Mouse (Mus musculus) stomach, embryonic 16.5 days (tissue): ENCODE data around the gene Mrm3. TPM values are rescaled to one million over a fixed set of nuclear protein-coding genes. Genes with fewer than 3 reads are reported as not detected.

Experiments used
- ATAC-seq: fragments of 200-750 bp; cut with Nextera tagmentation; 2 replicates; pipeline ENCODE4 v1.8.0; 2017; ENCODE audit warnings: moderate number of reproducible peaks, moderate TSS enrichment; ENCODE audit not compliant: insufficient read depth, low FRiP score
- H3K27ac ChIP-seq: fragments of 300-500 bp; sonication (generic); 2 replicates; pipeline ENCODE4 v1.5.1; 2014; ENCODE audit warnings: low read length
- H3K27me3 ChIP-seq: fragments of 300-500 bp; sonication (generic); 2 replicates; pipeline ENCODE4 v1.6.1; 2014; ENCODE audit warnings: low read length, control low read depth, mixed read lengths; ENCODE audit not compliant: control insufficient read depth, insufficient read depth
- H3K36me3 ChIP-seq: fragments of 300-500 bp; sonication (generic); 2 replicates; pipeline ENCODE4 v1.6.1; 2014; ENCODE audit warnings: low read length; ENCODE audit not compliant: control insufficient read depth, insufficient read depth
- H3K4me1 ChIP-seq: fragments of 300-500 bp; sonication (generic); 2 replicates; pipeline ENCODE4 v1.6.1; 2014; ENCODE audit warnings: low read length, control low read depth, mixed read lengths; ENCODE audit not compliant: control insufficient read depth, insufficient read depth
- H3K4me2 ChIP-seq: fragments of 300-500 bp; sonication (generic); 2 replicates; pipeline ENCODE4 v1.6.1; 2014; ENCODE audit warnings: low read depth, low read length, mixed read lengths
- H3K4me3 ChIP-seq: fragments of 300-500 bp; sonication (generic); replicated peaks from 2 replicates; pipeline ENCODE4 v1.5.1; 2014; ENCODE audit warnings: mild to moderate bottlenecking, low read length
- H3K9ac ChIP-seq: fragments of 300-500 bp; sonication (generic); 2 replicates; pipeline ENCODE4 v1.6.1; 2014; ENCODE audit warnings: low read length
- H3K9me3 ChIP-seq: fragments of 300-500 bp; sonication (generic); replicated peaks from 2 replicates; pipeline ENCODE4 v1.6.1; 2016; ENCODE audit warnings: low read length, control low read depth; ENCODE audit not compliant: control insufficient read depth
- WGBS: fragments of 180-500 bp; shearing (Covaris S2); extraction: QIAGEN DNeasy Blood & Tissue Kit; methylation state at CpG from one replicate; pipeline ENCODE4 v1.1.7; 2014; 5-methylcytosine and 5-hydroxymethylcytosine counted together
- polyA plus RNA-seq: library from polyadenylated mRNA; unstranded; fragments of >200 nt; fragmentation: Nextera tagmentation; extraction: Ambion mirVana; gene quantifications from 2 replicates; pipeline ENCODE4 v1.2.1, GENCODE M21; 2015

Gene Mrm3
- polyA plus RNA-seq, 1 experiment from 2014 or later, result 22.3 TPM

DNA sequence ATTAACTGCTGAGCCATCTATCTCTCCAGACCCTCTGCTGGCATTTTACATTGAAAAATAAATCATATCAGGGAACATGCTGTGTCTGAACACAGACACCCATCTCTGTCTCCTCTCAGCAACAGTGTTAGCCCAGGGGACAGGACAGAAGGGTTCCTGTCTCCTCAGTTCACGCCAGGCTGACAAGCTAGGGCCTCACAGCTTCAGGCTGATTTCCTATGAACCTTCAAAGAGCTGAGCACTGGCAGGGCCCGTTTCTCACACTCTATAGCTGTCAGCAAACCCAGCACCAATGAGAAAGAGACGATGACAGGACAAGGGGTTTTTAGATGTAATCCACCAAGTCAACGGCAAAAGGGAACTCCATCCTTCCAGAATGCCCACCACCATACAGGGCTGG lies 48.4 kb downstream of the Mrm3 start:
- Histone ChIP-seq H3K9ac (peak overlapping the region; percentile 31; the same call in 1 of the 2 replicates), H3K4me2 (no peak overlapping the region), H3K4me1 (peaks cover 41% of the 10 kb centered on the region), H3K27me3 (no peaks in the 10 kb centered on the region), H3K9me3 (no peaks in the 10 kb centered on the region), H3K4me3 (no peak overlapping the region), H3K36me3 (no peaks in the 10 kb centered on the region), H3K27ac (peak overlapping the region; percentile 66)
- 58% methylated on average over 4 of the region's 4 CpGs for WGBS
- ATAC-seq, result no peak

DNA sequence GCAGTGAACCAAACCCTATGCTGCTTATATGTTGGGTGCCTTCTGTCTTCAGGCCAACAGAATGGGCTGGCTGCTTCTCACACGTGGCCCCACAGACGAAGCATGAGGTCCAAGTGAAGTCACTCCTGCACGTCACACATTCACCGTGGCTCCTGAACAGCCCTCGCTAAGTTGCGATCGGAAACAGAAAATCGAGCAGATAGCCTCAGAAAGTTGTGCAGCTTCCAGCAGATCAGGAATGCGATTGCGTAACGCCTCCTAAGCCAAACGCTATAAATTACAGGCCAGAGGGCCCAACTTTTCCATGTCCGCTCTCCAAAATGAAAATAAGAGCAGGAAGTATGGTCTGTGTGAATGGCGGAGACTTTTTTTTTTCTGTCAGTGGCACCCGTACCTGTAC lies 48.9 kb downstream of the Mrm3 start:
- H3K4me3 ChIP-seq, result no peak overlapping the region
- peak overlapping the region; percentile 31; the same call in 1 of the 2 replicates for H3K4me2 ChIP-seq
- H3K4me1 ChIP-seq, result peaks cover 37% of the 10 kb centered on the region

DNA sequence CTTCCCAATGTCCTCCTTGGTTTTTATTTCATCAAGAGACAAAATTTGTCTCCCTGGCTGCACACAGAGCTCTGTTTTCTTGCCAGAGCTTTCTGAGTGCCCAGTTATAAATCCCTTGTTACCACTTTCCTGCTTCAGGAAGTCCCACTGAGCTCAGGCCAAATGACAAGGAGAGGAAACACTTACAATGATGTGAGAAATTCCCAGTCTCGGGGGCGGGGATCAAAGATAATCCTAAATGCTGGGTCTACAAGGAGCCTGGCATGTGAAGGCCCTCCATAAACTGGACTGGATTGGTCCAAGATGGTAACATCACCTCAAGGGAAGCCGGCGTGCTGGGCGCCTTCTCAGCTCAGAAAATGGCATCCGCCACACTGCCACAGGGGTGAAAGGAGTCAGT lies 49.3 kb downstream of the Mrm3 start:
- no peak for ATAC-seq
- Histone ChIP-seq H3K4me2 (peak overlapping the region; percentile 31; the same call in 1 of the 2 replicates), H3K4me1 (peaks cover 37% of the 10 kb centered on the region), H3K9me3 (no peaks in the 10 kb centered on the region), H3K36me3 (no peaks in the 10 kb centered on the region), H3K27ac (peak overlapping the region; percentile 66), H3K4me3 (no peak overlapping the region), H3K27me3 (no peaks in the 10 kb centered on the region), H3K9ac (peak overlapping the region; percentile 31; the same call in 1 of the 2 replicates)
- WGBS, result 72% methylated on average over 6 of the region's 6 CpGs

More for the DNA sequence above, 48.9 kb downstream of the Mrm3 start:
- 41% methylated on average over 15 of the region's 15 CpGs for WGBS
- H3K27me3 ChIP-seq, result no peaks in the 10 kb centered on the region
- H3K27ac ChIP-seq, result peak overlapping the region; percentile 66
- H3K9me3 ChIP-seq, result no peaks in the 10 kb centered on the region
- no peaks in the 10 kb centered on the region for H3K36me3 ChIP-seq
- ATAC-seq, result no peak
- peak overlapping the region; percentile 31; the same call in 1 of the 2 replicates for H3K9ac ChIP-seq

DNA sequence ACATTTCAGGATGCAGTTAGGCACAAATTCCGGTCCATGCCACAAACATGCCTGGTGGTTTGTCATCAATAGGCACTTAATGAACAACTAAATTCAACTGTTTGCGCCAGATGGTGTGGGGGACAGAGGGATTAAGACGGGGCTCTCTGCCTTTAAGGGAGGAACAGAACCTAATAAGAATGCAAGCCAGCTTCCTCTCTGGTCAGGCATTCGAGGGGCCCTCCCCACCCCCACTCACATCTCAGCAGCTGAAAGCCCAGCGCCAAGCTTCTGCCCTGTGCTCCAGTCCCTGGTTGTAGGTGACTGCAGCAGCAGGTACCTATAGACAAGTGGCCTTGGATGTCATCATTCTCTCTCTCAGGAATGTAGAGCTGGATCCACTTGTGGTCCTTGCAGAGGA lies 50.6 kb downstream of the Mrm3 start:
- no peak for ATAC-seq
- Histone ChIP-seq H3K9me3 (no peaks in the 10 kb centered on the region), H3K9ac (no peak overlapping the region), H3K4me3 (no peak overlapping the region), H3K27ac (no peak overlapping the region; the same call in 1 of the 2 replicates), H3K4me2 (no peak overlapping the region), H3K36me3 (no peaks in the 10 kb centered on the region), H3K4me1 (peaks cover 41% of the 10 kb centered on the region), H3K27me3 (no peaks in the 10 kb centered on the region)
- WGBS, result 70% methylated on average over 5 of the region's 5 CpGs

DNA sequence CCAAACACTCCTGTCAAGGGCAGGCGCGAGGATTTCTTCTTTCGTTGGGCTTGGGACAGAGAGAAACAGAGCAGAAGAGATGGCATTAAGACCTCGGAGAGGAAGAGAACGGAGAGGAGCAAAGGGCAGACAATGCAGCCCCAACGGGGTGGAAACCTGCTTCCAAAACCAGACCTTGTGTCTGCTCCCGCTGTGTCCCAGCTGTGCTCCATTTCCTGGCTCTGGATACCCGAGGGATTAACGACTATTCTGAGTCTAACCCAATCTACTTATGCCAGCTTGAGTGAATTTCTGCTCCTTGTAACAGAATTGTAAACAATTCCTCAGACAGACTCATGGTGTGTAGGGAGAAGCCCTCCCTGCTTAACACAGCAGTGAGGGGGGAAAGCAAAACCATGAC lies 51.3 kb downstream of the Mrm3 start:
- Histone ChIP-seq H3K27me3 (no peaks in the 10 kb centered on the region), H3K4me1 (peaks cover 45% of the 10 kb centered on the region), H3K36me3 (no peaks in the 10 kb centered on the region), H3K4me3 (no peak overlapping the region), H3K4me2 (0 out of 2 replicates have a peak overlapping the region, but pooled peaks have one; percentile 1), H3K27ac (peak overlapping the region; percentile 46; the same call in 1 of the 2 replicates), H3K9me3 (no peaks in the 10 kb centered on the region), H3K9ac (peak overlapping the region; percentile 26; the same call in 1 of the 2 replicates)
- 20% methylated on average over 9 of the region's 9 CpGs for WGBS
- ATAC-seq, result no peak

DNA sequence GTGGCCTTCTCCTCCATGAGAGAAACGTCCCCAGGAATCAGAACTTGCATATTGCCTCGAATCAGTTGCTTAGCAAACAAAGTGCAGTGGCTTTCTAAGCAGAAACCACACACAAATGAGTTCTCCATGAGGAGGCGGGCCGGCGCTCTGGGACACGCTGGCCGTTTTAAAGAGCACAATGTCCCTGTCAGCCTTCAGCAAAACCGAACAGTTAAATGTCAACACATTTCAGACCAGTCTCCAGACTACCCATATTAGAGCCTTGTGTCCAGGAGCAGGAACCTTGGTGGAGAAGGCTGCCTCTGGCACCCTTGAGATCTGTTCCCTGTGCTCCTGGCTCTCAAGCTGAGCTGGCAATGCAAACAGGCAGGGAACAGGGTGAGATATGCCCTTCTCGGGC lies 53.7 kb downstream of the Mrm3 start:
- H3K27ac ChIP-seq, result no peak overlapping the region
- no peak overlapping the region for H3K4me2 ChIP-seq
- H3K36me3 ChIP-seq, result no peaks in the 10 kb centered on the region
- no peak overlapping the region for H3K9ac ChIP-seq
- no peak overlapping the region for H3K4me3 ChIP-seq
- H3K27me3 ChIP-seq, result no peaks in the 10 kb centered on the region
- WGBS, result 64% methylated on average over 9 of the region's 9 CpGs
- H3K9me3 ChIP-seq, result no peaks in the 10 kb centered on the region
- H3K4me1 ChIP-seq, result peaks cover 44% of the 10 kb centered on the region
- no peak for ATAC-seq

DNA sequence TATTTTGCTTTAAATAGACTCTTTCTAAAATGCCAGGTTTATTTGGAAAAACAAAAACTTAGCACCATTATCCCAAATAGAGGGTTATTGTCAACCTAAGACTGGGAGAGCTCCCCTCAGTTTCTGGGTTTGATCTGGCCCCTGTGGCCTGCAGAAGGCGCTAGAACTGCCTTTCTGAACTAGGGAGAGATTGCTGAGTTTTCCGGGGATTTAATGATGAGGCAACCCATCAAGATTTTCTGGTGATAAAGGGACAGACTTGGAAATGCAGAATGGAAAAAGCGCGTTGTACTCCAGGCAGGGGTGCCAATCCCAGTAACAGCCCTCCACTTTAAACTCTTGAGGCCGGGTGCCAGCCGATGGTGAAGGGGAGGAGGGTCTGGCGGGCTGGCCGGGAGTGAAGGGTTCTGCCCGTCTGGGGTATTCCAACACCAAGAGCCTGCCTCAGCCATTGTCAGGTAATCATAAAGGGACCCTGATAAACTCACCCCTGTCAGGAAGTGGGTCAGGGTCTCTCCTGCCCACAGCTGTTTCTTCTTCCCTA lies 55.0 kb downstream of the Mrm3 start:
- 62% methylated on average over 9 of the region's 9 CpGs for WGBS
- Histone ChIP-seq H3K9ac (no peak overlapping the region), H3K36me3 (no peaks in the 10 kb centered on the region), H3K27me3 (no peaks in the 10 kb centered on the region), H3K4me3 (no peak overlapping the region), H3K4me2 (no peak overlapping the region), H3K27ac (no peak overlapping the region), H3K4me1 (peaks cover 44% of the 10 kb centered on the region), H3K9me3 (no peaks in the 10 kb centered on the region)
- no peak for ATAC-seq

Other genes with a start within 250 kb of the Mrm3 start
- 2.9 and 3.7 TPM in 2 replicates for gene 1700016K19Rik, start 243.8 kb upstream of the Mrm3 start, polyA plus RNA-seq
- gene Rflnb, start 215.9 kb upstream of the Mrm3 start, polyA plus RNA-seq, result 47.8 and 55.3 TPM in 2 replicates
- 48.5 and 55.5 TPM in 2 replicates for gene Vps53, start 64.1 kb upstream of the Mrm3 start, polyA plus RNA-seq
- 173 and 315 TPM in 2 replicates for gene Fam57a, start 64.0 kb upstream of the Mrm3 start, polyA plus RNA-seq
- gene Dbil5, start 26.1 kb upstream of the Mrm3 start, polyA plus RNA-seq, result 2.3 and 4.5 TPM in 2 replicates
- gene Gemin4, start 26.1 kb upstream of the Mrm3 start, polyA plus RNA-seq, result 30.1 and 35.2 TPM in 2 replicates
- gene Glod4, start within 50 bp of the Mrm3 start, polyA plus RNA-seq, result 116 and 126 TPM in 2 replicates
- 26.6 and 28.7 TPM in 2 replicates for gene Nxn, start 155.4 kb downstream of the Mrm3 start, polyA plus RNA-seq
- 76.1 and 94.9 TPM in 2 replicates for gene Timm22, start 163.2 kb downstream of the Mrm3 start, polyA plus RNA-seq